Mouse (Mus musculus) liver, embryonic 14.5 days (tissue): ENCODE measurements around the gene Cetn2.

Experiments
- CTCF ChIP-seq: IDR thresholded peaks from 2 replicates; pipeline ENCODE4 v1.5.1; 2016; ENCODE audit warnings: antibody characterized with exemption, low read depth, control low read depth
- EP300 ChIP-seq: IDR thresholded peaks from 2 replicates; pipeline ENCODE4 v1.6.1; 2016; ENCODE audit warnings: antibody characterized with exemption, low read depth

- no peak for TF ChIP-seq CTCF
- no peak for TF ChIP-seq EP300
These were observed 38.3 kb upstream of the Cetn2 start for GRCm38 (mm10) chrX:72956486-72956885.
